Mouse (Mus musculus) WW6 (cell line): ENCODE measurements around the gene Psip1.

Experiments
- DNase-seq: peaks from one replicate; pipeline ENCODE4 v3.0.0-alpha.2; 2013; ENCODE audit warnings: low read depth, low spot score

Psip1 gene

DNA sequence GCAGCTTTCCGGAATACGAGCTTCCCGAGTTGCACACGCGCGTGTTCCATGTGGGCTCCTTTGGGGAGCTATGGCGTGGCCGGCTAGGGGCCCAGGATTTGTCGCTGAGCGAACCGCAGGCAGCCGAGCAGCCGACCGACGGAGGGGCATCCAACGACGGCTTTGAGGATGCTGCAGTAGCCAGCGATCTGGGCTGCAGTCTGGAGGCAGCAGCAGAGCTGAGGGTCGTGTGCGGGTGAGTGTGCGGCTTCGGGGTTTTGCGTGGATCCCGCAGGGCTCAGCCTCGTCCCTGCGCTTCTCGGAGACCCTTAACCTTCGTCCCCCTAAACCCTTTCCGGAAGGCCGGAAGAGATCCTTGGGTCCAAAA is 68.5 kb downstream of the Psip1 start:
- no peak for DNase-seq

DNA sequence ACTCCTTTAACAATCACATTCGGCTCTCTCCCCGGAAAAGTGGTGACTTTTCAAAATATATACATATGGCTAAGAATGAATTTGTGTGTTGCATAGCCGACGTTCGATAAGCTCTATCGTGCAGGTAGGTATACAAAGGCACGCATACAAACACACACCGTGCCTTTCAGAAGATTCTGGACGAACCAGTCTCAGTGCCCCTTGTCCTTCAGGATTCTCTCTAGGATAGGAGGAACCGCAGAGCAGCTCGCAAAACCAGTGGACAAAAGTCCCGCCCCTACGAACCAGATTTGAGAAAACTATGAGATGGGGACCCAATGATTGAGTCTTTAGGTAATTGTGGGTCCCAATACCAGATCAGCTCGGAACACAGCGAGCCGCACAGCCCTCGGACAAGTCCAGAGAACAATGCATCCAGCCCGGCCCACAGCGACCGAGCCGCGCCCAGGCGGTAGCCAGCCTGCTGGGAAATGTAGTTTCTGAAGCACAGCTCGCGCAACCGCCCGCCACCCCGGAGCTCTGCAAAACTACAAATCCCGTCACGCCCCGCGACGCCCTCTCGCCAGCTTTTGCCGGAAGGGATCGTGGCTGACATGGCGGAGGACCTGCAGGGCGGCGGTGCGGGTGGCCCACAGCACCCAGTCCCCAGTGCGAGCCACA is 69.0 kb downstream of the Psip1 start, which contains the start of gene Snapc3:
Gene Snapc3, plus strand, starts transcription at position 565 of the 660 bp plus-strand sequence.
- DNase-seq = peak; percentile 91

DNA sequence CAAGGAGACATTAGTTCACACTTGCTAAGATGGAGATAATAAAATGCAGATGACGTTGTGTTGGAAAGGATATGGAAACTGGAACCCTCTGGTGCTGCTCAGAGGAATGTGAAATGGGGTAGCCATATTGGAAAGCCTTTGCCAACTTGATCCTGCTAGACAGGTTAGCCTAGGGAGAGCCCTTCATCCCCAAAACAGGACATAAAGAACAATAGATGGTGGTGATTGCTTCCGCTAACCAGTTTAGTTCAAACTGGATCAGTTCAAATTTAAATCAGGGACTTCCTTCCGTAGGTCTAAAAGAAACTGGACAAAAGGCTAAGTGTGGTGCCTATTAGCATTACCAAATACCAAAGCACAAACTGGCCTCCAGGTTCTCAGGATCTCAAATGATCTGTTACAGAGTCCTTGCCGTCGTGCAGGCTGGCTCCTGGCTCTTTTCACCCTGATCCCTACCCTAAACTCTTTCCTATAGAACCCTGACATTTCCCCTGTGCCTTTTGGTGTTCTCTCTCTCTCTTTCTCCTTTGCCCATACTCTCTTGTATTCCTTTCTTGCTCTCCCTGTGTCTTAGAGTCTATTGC is 71.9 kb downstream of the Psip1 start:
- DNase-seq = peak; percentile 45

DNA sequence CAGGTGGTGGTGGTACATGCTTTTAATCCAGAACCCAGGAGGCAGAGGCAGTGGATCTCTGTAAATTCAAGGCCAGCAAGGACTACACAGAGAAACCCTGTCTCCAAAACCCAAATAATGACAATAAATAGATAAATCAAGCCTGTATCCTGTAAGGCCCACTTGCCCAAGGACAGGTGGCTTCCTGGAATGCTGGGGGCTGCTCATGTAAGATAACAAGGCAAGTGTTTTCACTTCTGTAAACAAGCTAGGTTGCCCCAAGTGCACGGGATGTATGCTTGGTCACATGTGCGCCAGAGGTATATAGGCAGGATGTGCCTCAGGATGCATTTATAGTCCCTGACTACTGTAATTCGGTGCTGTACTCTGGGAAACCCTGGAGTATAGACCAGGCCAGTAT is 74.2 kb downstream of the Psip1 start:
- DNase-seq = no peak

DNA sequence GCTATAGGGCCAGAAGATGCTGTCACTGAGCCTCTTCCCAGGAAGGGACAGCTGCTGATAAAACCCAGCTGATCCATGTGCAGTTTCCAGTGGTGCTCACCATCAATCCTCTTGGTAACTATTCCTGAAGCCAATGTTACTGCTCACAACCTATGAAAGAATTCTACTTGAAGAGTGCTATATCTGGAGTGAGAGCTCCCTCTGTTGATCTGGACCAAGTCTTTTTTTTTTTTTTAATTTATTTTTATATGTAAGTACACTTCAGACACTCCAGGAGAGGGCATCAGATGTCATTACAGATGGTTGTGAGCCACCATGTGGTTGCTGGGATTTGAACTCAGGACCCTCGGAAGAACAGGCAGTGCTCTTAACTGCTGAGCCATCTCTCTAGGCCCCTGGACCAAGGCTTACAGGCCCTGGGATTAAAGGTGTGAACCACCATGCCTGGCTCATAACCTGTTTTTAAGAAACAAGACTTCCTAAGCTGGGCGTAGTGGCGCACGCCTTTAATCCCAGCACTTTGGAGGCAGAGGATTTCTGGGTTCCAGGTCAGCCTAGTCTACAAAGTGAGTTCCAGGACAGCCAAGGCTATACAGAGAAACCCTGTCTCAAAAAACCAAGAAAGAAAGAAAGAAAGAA is 76.3 kb downstream of the Psip1 start:
- DNase-seq = no peak

DNA sequence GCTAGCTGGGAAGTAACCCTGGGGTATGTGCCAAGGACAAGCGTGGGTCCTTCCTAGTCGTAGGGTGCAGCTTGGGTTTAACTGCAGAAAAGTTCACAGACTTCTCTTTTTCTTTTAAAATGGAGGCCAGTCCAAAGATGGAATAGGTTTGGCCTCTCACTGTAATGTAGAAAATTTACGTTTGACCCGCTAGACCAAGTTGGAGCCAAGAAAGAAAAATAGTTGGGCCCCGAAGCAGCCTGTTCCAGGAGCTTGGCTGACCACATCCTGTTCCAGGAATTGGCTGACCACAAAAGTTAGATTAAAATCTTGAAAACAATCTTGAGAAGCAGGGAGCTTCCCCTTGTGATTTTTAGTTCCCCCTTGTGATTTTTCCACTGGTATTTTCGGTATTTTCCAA is 78.6 kb downstream of the Psip1 start:
- no peak for DNase-seq
